Mouse (Mus musculus) T-cell, adult 2 months (primary cell): ENCODE results near the gene Vegfb.

ENCODE experiments used
- DNase-seq: peaks from one replicate; pipeline ENCODE4 v3.0.0; 2022; ENCODE audit warnings: low spot score

Vegfb gene

GRCm38 (mm10) chr19:6941372-6942248 is 45.8 kb downstream of the Vegfb start, which contains the start of gene Bad:
TSS of gene Bad (plus strand) at chr19:6941861.
- DNase-seq = peak; percentile 90

GRCm38 (mm10) chr19:6940396-6941351 is 46.8 kb downstream of the Vegfb start:
- DNase-seq = no peak

GRCm38 (mm10) chr19:6939106-6940002 is 48.1 kb downstream of the Vegfb start:
- DNase-seq = no peak

- no peak for DNase-seq
These were observed 49.6 kb downstream of the Vegfb start for GRCm38 (mm10) chr19:6937541-6938465.

- DNase-seq = peak; percentile 38
These were observed 51.2 kb downstream of the Vegfb start for GRCm38 (mm10) chr19:6936299-6936698.

GRCm38 (mm10) chr19:6934195-6934977 is 53.1 kb downstream of the Vegfb start, which contains the start of gene Kcnk4:
TSS of gene Kcnk4 (minus strand) at chr19:6934515.
- DNase-seq = no peak

- no peak for DNase-seq
These were observed 53.8 kb downstream of the Vegfb start for GRCm38 (mm10) chr19:6933436-6934194.

GRCm38 (mm10) chr19:6933102-6933435 is 54.4 kb downstream of the Vegfb start:
- DNase-seq = no peak
